Mouse (Mus musculus) heart, embryonic 10.5 days (tissue): ENCODE measurements at regions not wholly inside any gene's neighbourhood (a gene's known extent, or its start where the extent isn't known, plus 50 kb on each side); places are given as distances from the start of the nearest gene placed in this dataset.

Source experiments
- DNase-seq: peaks from one replicate; pipeline ENCODE4 v3.0.0-alpha.2; 2017; ENCODE audit warnings: low spot score
- H3K27ac ChIP-seq: fragments of 300-500 bp; sonication (generic); 2 replicates; pipeline ENCODE4 v1.5.1; 2016; ENCODE audit warnings: mild to moderate bottlenecking
- H3K27me3 ChIP-seq: fragments of 300-500 bp; sonication (generic); 2 replicates; pipeline ENCODE4 v1.6.1; 2016; ENCODE audit warnings: mild to moderate bottlenecking; ENCODE audit not compliant: poor library complexity, insufficient read depth, severe bottlenecking
- H3K36me3 ChIP-seq: fragments of 300-500 bp; sonication (generic); 2 replicates; pipeline ENCODE4 v1.6.1; 2016; ENCODE audit warnings: mild to moderate bottlenecking, moderate library complexity
- H3K4me1 ChIP-seq: fragments of 300-500 bp; sonication (generic); 2 replicates; pipeline ENCODE4 v1.6.1; 2016; ENCODE audit warnings: mild to moderate bottlenecking
- H3K4me3 ChIP-seq: fragments of 300-500 bp; sonication (generic); 2 replicates; pipeline ENCODE4 v1.5.1; 2016; ENCODE audit warnings: mild to moderate bottlenecking, moderate library complexity
- H3K9me3 ChIP-seq: fragments of 300-500 bp; sonication (generic); 2 replicates; pipeline ENCODE4 v1.6.1; 2016; ENCODE audit warnings: mild to moderate bottlenecking, moderate library complexity
- WGBS: fragments of 180-500 bp; shearing (Covaris S2); methylation state at CpG from one replicate; pipeline ENCODE4 v1.1.7; 2016; 5-methylcytosine and 5-hydroxymethylcytosine counted together

- no peaks in the 10 kb centered on the region for H3K4me1 ChIP-seq
- WGBS = 76% methylated on average over 6 of the region's 6 CpGs
- H3K36me3 ChIP-seq = no peaks in the 10 kb centered on the region
- no peak for DNase-seq
- H3K27ac ChIP-seq = no peak overlapping the region
- H3K27me3 ChIP-seq = no peaks in the 10 kb centered on the region
- H3K9me3 ChIP-seq = no peaks in the 10 kb centered on the region
- H3K4me3 ChIP-seq = no peak overlapping the region
Measured at GRCm38 (mm10) chr12:106210959-106211358, 200.9 kb downstream of the Vrk1 start.

- H3K27me3 ChIP-seq = no peaks in the 10 kb centered on the region
- no peaks in the 10 kb centered on the region for H3K36me3 ChIP-seq
- H3K27ac ChIP-seq = no peak overlapping the region
- H3K4me3 ChIP-seq = no peak overlapping the region
- H3K9me3 ChIP-seq = no peaks in the 10 kb centered on the region
- no peaks in the 10 kb centered on the region for H3K4me1 ChIP-seq
- DNase-seq = no peak
- 86% methylated on average over 8 of the region's 8 CpGs for WGBS
Measured at GRCm38 (mm10) chr12:106211488-106211887, 201.5 kb downstream of the Vrk1 start.

- no peak overlapping the region for H3K27ac ChIP-seq
- no peaks in the 10 kb centered on the region for H3K4me1 ChIP-seq
- H3K36me3 ChIP-seq = no peaks in the 10 kb centered on the region
- no peak for DNase-seq
- H3K9me3 ChIP-seq = no peaks in the 10 kb centered on the region
- no peak overlapping the region for H3K4me3 ChIP-seq
- H3K27me3 ChIP-seq = no peaks in the 10 kb centered on the region
- WGBS = 75% methylated on average over 5 of the region's 5 CpGs
Measured at GRCm38 (mm10) chr12:106212397-106212796, 202.4 kb downstream of the Vrk1 start.

GRCm38 (mm10) chr12:106220071-106220470, 210.0 kb downstream of the Vrk1 start:
- no peaks in the 10 kb centered on the region for H3K4me1 ChIP-seq
- no peak overlapping the region for H3K4me3 ChIP-seq
- DNase-seq = no peak
- H3K27ac ChIP-seq = no peak overlapping the region
- 34% methylated on average over 3 of the region's 3 CpGs for WGBS
- peaks cover 3% of the 10 kb centered on the region; the same call in 1 of the 2 replicates for H3K27me3 ChIP-seq
- H3K9me3 ChIP-seq = no peaks in the 10 kb centered on the region
- H3K36me3 ChIP-seq = no peaks in the 10 kb centered on the region

- Histone ChIP-seq H3K36me3 (no peaks in the 10 kb centered on the region), H3K27me3 (peaks cover 9% of the 10 kb centered on the region; the same call in 1 of the 2 replicates), H3K9me3 (no peaks in the 10 kb centered on the region), H3K4me3 (no peak overlapping the region), H3K4me1 (no peaks in the 10 kb centered on the region), H3K27ac (no peak overlapping the region)
- 33% methylated on average over 7 of the region's 7 CpGs for WGBS
- DNase-seq = no peak
Measured at GRCm38 (mm10) chr12:106226276-106226675, 216.2 kb downstream of the Vrk1 start.

GRCm38 (mm10) chr12:106226776-106227562, 216.9 kb downstream of the Vrk1 start:
- Histone ChIP-seq H3K36me3 (no peaks in the 10 kb centered on the region), H3K27me3 (peaks cover 9% of the 10 kb centered on the region; the same call in 1 of the 2 replicates), H3K27ac (no peak overlapping the region; the same call in 1 of the 2 replicates), H3K4me3 (peak overlapping the region; percentile 27; the same call in 1 of the 2 replicates), H3K9me3 (no peaks in the 10 kb centered on the region), H3K4me1 (peaks cover 3% of the 10 kb centered on the region; the same call in 1 of the 2 replicates)
- WGBS = 29% methylated on average over 25 of the region's 25 CpGs
- no peak for DNase-seq

- Histone ChIP-seq H3K36me3 (no peaks in the 10 kb centered on the region), H3K27ac (no peak overlapping the region; the same call in 1 of the 2 replicates), H3K4me3 (peak overlapping the region; percentile 27; the same call in 1 of the 2 replicates), H3K9me3 (no peaks in the 10 kb centered on the region), H3K4me1 (peaks cover 4% of the 10 kb centered on the region; the same call in 1 of the 2 replicates), H3K27me3 (peaks cover 9% of the 10 kb centered on the region; the same call in 1 of the 2 replicates)
- WGBS = 30% methylated on average over 8 of the region's 8 CpGs
- no peak for DNase-seq
Measured at GRCm38 (mm10) chr12:106227563-106227840, 217.5 kb downstream of the Vrk1 start.

GRCm38 (mm10) chr12:106245178-106245840, 235.3 kb downstream of the Vrk1 start:
- DNase-seq = no peak
- Histone ChIP-seq H3K27me3 (0 out of 2 replicates have a peak, but pooled peaks cover 31% of the 10 kb centered on the region), H3K9me3 (no peaks in the 10 kb centered on the region), H3K4me1 (0 out of 2 replicates have a peak, but pooled peaks cover 5% of the 10 kb centered on the region), H3K4me3 (no peak overlapping the region), H3K36me3 (no peaks in the 10 kb centered on the region), H3K27ac (no peak overlapping the region)
- 69% methylated on average over 10 of the region's 10 CpGs for WGBS

GRCm38 (mm10) chr12:106273591-106273990, 263.6 kb downstream of the Vrk1 start:
- no peaks in the 10 kb centered on the region for H3K9me3 ChIP-seq
- no peak overlapping the region for H3K27ac ChIP-seq
- WGBS = 82% methylated on average over 7 of the region's 7 CpGs
- no peak overlapping the region for H3K4me3 ChIP-seq
- no peaks in the 10 kb centered on the region for H3K27me3 ChIP-seq
- no peaks in the 10 kb centered on the region for H3K36me3 ChIP-seq
- H3K4me1 ChIP-seq = no peaks in the 10 kb centered on the region
- no peak for DNase-seq

- WGBS = 74% methylated on average over 14 of the region's 14 CpGs
- H3K27ac ChIP-seq = no peak overlapping the region
- no peaks in the 10 kb centered on the region for H3K4me1 ChIP-seq
- no peak for DNase-seq
- no peaks in the 10 kb centered on the region for H3K36me3 ChIP-seq
- no peaks in the 10 kb centered on the region for H3K27me3 ChIP-seq
- no peak overlapping the region for H3K4me3 ChIP-seq
- H3K9me3 ChIP-seq = no peaks in the 10 kb centered on the region
Measured at GRCm38 (mm10) chr12:106277886-106278285, 267.9 kb downstream of the Vrk1 start.

- DNase-seq = no peak
- no peaks in the 10 kb centered on the region for H3K9me3 ChIP-seq
- H3K4me1 ChIP-seq = no peaks in the 10 kb centered on the region
- H3K36me3 ChIP-seq = no peaks in the 10 kb centered on the region
- no peaks in the 10 kb centered on the region for H3K27me3 ChIP-seq
- no peak overlapping the region for H3K27ac ChIP-seq
- no peak overlapping the region for H3K4me3 ChIP-seq
- WGBS = 61% methylated on average over 16 of the region's 16 CpGs
Measured at GRCm38 (mm10) chr12:106282491-106283106, 272.6 kb downstream of the Vrk1 start.

- Histone ChIP-seq H3K27ac (no peak overlapping the region), H3K4me3 (no peak overlapping the region), H3K4me1 (no peaks in the 10 kb centered on the region), H3K36me3 (no peaks in the 10 kb centered on the region), H3K27me3 (no peaks in the 10 kb centered on the region), H3K9me3 (no peaks in the 10 kb centered on the region)
- no peak for DNase-seq
- WGBS = 76% methylated on average over 8 of the region's 8 CpGs
Measured at GRCm38 (mm10) chr12:106284814-106285213, 274.8 kb downstream of the Vrk1 start.
